Mouse (Mus musculus): Measurements from ENCODE around the gene Add3. TPM values are rescaled to one million over a fixed set of nuclear protein-coding genes. Genes with fewer than 3 reads are reported as not detected.

Gene Add3
- total RNA-seq, 4 experiments from 2014 or later: 17.4 to 25.8 (median 20.8) TPM

Other genes starting within 250 kb of the Add3 start
- gene Xpnpep1, start 100.2 kb upstream of the Add3 start, total RNA-seq (2022): 10 to 100 TPM; 37.7 to 45.2 (median 39.7) TPM
- gene Mxi1, start 170.1 kb downstream of the Add3 start, total RNA-seq (2022): 10 to 100 TPM; 48.9 to 53.6 (median 51.5) TPM
- gene Gm10197, start 231.3 kb downstream of the Add3 start, total RNA-seq (2022): not detected

Measured in gastrocnemius, adult 8-10 months (tissue).